Mouse (Mus musculus) inflammation-experienced regulatory T-cells, adult 6 months (primary cell): Measurements from ENCODE around the gene Galr3. TPM values are rescaled to one million over a fixed set of nuclear protein-coding genes. Genes with fewer than 3 reads are reported as not detected.
"Not testable (repeated sequence)": the region's sequence is repeated elsewhere in the genome, so short reads cannot be mapped to it uniquely, and the experiment has no call there.

Experiments
- ATAC-seq: one replicate; pipeline ENCODE4 v1.8.0; 2017
- polyA plus RNA-seq, 3 experiments: library from polyadenylated mRNA; unstranded; fragments of 100-300 nt; shearing (Covaris generic); gene quantifications; one replicate each; pipeline ENCODE4 v1.2.1; 2017

Gene Galr3
- not detected for polyA plus RNA-seq

- no peak for ATAC-seq
Measured at GRCm38 (mm10) chr15:79041585-79041984, at the start of gene Galr3. Gene Galr3, plus strand, starts transcription at chr15:79041885.

- no peak for ATAC-seq
Measured at GRCm38 (mm10) chr15:78992235-78992634, 49.5 kb upstream of the Galr3 start.

DNA sequence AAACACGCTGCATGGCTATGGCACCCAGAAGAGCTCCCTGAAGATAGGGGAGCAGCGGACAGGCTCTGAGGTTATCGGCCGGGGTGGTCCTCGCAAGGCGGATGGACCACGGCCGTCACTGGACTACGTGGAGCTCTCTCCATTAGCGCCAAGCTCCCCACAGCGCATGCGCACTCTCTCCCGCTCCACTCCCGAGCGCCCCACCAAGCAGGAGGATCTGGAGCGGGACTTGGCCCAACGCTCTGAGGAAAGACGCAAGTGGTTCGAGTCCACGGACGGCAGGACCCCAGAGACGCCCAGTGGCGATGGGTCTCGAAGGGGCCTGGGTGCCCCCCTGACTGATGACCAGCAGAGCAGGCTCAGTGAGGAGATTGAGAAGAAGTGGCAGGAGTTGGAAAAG, 48.8 kb upstream of the Galr3 start:
- ATAC-seq: no peak

GRCm38 (mm10) chr15:78995916-78996315, 45.8 kb upstream of the Galr3 start:
- no peak for ATAC-seq

GRCm38 (mm10) chr15:78996663-78997062, 45.0 kb upstream of the Galr3 start:
- no peak for ATAC-seq

DNA sequence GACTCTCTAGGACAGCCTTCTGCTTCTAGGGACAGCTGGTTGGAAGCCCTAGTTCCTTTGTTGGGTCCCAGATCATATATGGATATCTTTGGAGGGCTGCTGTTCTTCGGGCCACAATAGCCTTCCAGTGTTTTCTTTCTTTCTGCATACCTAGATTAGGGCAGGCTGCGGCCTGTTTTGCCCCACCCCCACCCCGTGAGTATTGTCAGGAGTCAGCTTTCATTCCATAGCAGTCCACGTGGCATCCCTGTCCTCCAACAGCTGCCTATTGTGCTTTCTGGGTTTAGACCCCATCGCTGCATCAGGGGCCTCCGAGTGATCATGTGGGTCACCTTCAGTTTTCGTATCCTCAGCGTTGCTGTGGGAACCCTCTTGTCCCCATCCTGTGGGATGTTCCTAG, 43.3 kb upstream of the Galr3 start:
- ATAC-seq: no peak

DNA sequence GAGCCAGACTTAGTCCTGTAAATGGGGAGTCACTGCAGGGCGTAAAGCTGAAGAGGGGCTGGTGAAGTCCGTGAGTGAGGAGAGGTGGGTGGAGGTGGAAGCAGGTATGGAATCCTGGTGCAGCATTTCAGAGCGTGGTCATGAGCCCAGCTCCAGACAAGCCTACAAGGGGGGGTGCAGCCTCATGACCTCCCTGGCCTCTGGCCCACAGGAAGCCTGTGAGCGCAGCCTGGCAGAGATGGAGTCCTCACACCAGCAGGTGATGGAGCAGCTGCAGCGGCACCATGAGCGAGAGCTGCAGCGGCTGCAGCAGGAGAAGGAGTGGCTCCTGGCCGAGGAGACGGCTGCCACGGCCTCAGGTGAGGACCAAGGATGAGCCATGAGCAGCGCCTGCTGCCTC, 42.1 kb upstream of the Galr3 start:
- no peak for ATAC-seq

DNA sequence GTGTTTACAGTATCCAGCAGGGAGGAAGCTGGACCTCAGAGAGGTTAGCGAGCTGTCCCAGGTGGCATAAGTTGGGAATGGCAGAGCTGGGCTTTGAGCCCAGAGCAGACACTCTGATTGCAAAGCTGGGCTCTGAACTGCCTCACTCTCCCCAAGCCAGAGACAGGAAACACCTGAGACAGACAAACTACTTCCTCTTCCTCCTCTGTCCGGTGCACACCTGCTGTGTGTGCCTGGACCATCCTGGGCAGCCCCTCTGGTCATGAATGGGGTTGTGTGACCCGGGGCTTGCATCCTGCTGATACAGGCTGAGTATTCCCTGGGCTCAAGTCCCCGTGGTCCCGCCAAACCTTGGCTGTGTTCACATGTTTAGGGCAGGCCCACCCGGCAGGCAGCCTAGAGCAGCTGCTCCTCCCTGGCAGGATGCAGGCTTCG, 41.3 kb upstream of the Galr3 start:
- ATAC-seq: no peak

- ATAC-seq: no peak
Measured at GRCm38 (mm10) chr15:79001559-79001958, 40.1 kb upstream of the Galr3 start.

DNA sequence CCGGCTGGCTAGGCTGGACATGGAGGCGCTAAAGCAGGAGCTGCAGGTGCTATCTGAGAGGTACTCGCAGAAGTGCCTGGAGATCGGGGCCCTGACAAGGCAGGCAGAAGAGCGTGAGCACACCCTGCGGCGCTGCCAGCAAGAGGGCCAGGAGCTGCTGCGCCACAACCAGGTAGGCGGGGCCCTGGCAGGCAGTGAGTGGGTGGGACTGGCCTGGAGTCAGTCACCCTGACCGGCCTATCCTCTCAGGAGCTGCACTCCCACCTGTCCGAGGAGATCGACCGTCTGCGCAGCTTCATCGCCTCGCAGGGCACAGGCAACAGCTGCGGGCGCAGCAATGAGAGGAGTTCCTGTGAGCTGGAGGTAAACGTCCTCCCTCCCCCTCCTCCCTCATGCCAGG, 39.6 kb upstream of the Galr3 start:
- no peak for ATAC-seq

DNA sequence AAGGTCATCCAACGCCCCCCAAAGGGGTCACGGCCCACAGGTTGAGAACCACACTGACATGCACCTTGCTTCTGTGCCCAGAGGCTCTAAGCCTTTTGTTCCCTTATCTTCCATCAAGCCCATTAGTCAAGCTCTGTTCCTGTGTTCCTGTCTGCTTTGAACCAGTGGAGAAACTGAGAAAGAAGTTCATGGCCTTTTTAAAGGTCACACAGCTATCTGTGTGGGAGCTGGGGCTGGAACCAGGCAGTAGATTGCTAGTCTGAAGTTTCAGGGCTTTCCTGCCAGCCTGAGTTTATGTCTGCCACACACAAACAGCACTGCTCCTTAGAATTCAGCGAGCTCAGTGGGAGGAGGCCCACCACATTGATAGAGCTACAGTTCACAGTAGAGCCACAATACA, 38.6 kb upstream of the Galr3 start:
- no peak for ATAC-seq

GRCm38 (mm10) chr15:79005581-79005980, 36.1 kb upstream of the Galr3 start:
- ATAC-seq: no peak

GRCm38 (mm10) chr15:79006638-79007037, 35.0 kb upstream of the Galr3 start:
- ATAC-seq: no peak

DNA sequence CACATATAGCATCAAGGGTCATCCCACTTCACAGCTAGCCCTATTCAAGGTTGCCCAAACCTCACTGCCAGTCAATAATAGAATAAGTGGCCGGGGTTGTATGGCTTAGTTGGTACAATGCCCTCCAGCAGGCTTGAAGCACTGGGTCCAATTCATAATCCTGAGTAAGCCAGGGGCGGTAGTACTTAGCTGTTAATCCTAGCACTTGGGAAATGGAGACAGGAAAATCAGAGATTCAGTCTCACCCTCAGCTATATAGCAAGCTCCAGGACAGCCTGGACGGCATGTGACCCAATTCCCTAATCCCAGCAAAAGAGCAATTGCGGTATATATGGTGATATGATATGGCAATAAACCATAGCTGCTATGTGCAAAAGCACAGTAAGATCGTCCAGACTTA, 34.6 kb upstream of the Galr3 start:
- no peak for ATAC-seq

DNA sequence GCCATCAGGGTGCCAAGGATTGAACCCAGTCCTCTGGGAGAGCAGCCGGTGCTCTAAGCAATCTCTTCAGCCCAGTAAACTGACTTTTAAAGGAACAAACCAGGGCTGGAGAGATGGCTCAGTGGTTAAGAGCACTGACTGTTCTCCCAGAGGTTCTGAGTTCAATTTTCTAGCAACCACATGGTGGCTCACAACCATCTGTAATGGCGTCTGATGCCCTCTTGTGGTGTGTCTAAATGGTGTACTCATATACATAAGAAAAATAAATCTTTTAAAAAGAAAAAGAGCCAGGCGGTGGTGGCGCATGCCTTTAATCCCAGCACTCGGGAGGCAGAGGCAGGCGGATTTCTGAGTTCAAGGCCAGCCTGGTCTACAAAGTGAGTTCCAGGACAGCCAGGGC, 33.8 kb upstream of the Galr3 start:
- not testable (repeated sequence) for ATAC-seq

GRCm38 (mm10) chr15:79009734-79010133, 32.0 kb upstream of the Galr3 start:
- no peak for ATAC-seq

- no peak for ATAC-seq
Measured at GRCm38 (mm10) chr15:79011550-79011949, 30.1 kb upstream of the Galr3 start.

GRCm38 (mm10) chr15:79013382-79013781, 28.3 kb upstream of the Galr3 start:
- ATAC-seq: no peak

DNA sequence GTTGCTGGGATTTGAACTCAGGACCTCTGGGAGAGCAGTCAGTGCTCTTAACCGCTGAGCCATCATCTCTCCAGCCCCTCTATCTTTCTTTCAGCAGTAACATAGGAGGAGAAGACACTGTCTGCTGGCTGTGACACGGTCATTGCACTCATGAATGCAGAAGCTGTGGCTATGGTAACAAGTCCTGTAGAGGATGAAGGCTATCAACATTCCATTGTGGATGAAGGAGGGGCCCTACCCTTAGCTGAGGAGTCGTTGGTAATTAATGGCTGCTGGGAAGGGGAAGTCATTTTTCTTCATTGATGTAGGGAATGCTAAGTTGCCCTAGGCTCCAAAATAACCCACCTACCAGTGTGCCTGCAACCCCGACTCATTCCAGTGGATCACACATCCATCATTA, 23.5 kb upstream of the Galr3 start:
- ATAC-seq: no peak

GRCm38 (mm10) chr15:79018886-79019285, 22.8 kb upstream of the Galr3 start:
- ATAC-seq: no peak

DNA sequence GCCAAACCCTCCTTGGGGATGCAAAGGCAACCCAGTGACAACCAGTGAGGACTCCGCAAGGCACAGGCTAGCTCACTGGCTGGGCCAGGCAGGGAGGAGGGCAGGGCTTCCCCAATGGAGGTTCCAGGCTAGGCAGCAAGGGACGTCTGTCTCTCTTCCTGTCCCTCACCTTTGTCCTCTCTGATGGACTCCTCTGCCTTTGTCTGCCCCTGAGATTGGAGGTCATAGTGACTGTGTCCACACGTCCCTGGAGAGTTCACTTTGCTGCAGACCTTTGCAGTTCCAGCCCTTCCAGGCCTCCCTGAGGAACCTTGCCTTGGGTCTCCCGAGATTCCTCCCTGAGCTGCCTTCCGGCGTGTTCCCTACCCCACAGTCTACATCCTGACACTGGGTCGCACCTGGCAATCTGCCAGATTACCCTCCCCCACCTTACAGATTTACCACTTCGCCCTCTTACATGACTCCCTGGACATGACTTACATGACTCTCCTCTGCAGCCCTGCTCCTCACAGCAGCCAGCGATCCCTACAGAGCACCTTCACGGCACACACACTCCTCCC, 18.9 kb upstream of the Galr3 start:
- no peak for ATAC-seq

DNA sequence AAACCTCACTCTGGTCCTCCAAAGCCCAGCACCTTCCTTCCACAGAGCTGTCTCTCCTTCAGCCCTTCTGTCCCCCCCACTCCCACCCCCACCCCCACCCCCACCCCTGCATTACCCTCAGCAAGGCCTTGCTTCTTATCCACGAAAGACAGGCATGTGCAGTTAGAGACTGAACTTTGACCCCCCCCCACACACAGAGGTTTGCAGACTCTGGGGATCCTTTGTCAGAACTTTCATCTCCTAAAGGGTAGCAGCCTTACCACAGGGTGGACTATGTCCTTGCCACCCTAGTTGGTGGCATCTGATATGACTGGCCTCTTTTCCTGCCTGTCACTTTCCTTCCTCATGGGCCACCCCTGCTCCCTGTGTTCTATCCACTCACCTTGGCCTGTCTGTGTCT, 18.3 kb upstream of the Galr3 start:
- ATAC-seq: no peak

DNA sequence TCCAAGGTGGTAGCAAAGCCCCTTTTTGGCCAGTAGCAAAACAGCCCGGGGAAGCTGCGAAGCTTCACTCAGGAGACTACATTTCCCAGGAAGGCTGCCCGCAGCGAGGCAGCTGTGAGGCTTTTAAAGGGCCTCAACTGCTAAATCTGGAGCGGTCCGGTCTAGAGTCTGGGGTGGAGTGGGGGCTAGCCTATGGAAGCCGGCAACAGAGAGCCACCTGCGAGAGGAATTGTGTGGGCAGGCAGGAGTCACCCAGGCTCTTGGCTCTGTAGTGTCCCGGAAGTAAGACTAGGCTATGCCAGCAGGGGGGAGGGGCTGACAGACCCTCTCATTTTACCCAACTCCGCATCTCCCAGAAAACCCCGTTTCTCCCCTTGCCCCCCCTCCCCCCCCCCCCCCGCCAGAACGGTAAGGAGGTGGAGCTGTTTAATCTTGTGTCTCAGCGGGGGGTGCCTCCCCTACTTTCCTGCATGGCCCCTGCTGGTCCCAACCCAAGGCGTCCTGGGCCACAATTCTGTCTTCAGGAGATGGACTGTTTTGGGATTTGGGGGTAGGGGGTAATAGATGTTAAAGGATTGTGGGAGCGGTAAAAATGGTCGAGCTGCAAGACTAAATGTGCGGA, 15.9 kb upstream of the Galr3 start:
- ATAC-seq: no peak

DNA sequence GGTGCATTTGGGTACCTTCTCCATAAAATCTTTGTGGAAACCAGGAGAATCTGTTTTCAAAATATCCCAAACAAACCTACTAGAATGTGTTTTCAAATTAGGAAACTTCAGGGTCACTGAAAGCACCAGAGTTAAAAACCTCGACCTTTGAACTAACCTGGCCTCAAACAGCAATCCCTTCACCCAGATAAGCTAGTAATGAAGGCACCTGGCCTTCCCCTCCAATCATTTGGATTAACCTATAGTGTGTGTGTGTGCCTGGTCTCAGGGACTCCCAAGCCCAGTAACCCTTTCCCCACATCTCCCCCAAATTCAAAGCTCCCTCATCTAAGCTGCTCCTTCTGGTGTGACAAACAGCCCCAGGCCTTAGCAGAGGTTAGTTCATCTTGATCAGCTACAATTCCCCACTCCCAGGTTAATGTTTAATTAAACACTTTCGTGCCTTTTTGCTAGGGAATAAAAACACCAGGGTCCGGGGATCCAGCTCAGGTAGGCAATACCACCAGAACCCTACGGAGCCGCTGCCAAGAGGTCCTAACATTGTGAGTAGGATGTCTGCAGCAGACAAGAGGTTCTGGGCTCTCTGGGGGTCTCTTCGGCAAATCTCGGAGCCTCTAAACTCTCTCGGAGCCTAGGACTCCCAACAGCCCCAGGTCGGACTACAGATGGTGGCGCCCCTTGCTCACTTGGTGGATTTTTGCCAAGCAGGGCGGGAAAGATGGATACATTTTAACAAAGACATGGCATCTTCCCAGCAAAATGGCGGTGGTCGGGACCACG, 15.0 kb upstream of the Galr3 start:
- ATAC-seq: no peak
